Mouse (Mus musculus) lung, adult 2 months (tissue): ENCODE data around the gene Fkbp1a. TPM values are rescaled to one million over a fixed set of nuclear protein-coding genes. Genes with fewer than 3 reads are reported as not detected.

Source experiments
- DNase-seq: peaks from one replicate; pipeline ENCODE4 v3.0.0; 2022
- H3K4me1 ChIP-seq: fragments of 200-500 bp; 2 replicates; pipeline ENCODE4 v1.6.1; 2011; ENCODE audit warnings: low read length; ENCODE audit not compliant: control insufficient read depth, insufficient read depth
- H3K4me3 ChIP-seq: fragments of 200-500 bp; replicated peaks from 2 replicates; pipeline ENCODE3; 2011; ENCODE audit warnings: low read depth, mild to moderate bottlenecking, control low read depth, low read length; ENCODE audit errors: extremely low read depth
- CTCF ChIP-seq: fragments of 200-500 bp; IDR thresholded peaks from 2 replicates; pipeline ENCODE4 v1.5.1; 2011; ENCODE audit warnings: mild to moderate bottlenecking, low read length, control low read depth; ENCODE audit not compliant: insufficient read depth
- POLR2A ChIP-seq: fragments of 200-500 bp; IDR thresholded peaks from 2 replicates; pipeline ENCODE4 v1.6.1; 2011; ENCODE audit warnings: low read depth, mild to moderate bottlenecking, control low read depth, low read length, borderline replicate concordance; ENCODE audit errors: extremely low read depth
- WGBS: fragments of 180-500 bp; shearing (Covaris S2); methylation state at CpG from one replicate; pipeline ENCODE4 v1.1.7; 2018; 5-methylcytosine and 5-hydroxymethylcytosine counted together
- polyA plus RNA-seq: library from polyadenylated mRNA; depleted of rRNA; stranded (reverse); fragments of >200 nt; gene quantifications from 2 replicates; pipeline ENCODE4 v1.2.3, GENCODE M21; 2012; rRNA removed

Fkbp1a gene
- polyA plus RNA-seq, 1 experiment: 214 TPM

GRCm38 (mm10) chr2:151598068-151598467, 55.8 kb downstream of the Fkbp1a start:
- Histone ChIP-seq H3K4me3 (no peak overlapping the region), H3K4me1 (no peaks in the 10 kb centered on the region)
- no peak for TF ChIP-seq POLR2A
- TF ChIP-seq CTCF: no peak
- WGBS: 61% methylated on average over 2 of the region's 2 CpGs
- DNase-seq: no peak

DNA sequence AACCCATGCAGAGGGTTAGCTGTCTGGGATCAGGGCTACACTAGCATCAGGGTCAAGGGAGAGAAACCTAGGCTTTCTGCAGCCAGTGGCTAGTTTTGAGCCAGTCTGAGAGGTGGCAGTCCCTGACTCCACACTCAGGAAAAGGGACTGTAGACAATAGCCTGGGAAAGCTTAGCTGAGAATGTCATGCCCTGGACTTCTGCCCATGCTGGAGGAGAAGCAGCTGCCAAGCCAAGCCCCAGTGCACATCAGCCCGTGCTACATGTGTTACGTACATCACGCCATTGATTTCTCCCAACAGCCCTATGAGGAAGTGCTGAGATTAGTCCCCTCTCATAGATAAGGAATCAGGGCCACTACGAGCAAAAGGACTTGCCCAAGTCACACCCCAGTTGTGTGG, 59.8 kb downstream of the Fkbp1a start:
- no peak for DNase-seq
- Histone ChIP-seq H3K4me3 (no peak overlapping the region), H3K4me1 (no peaks in the 10 kb centered on the region)
- TF ChIP-seq POLR2A (no peak), CTCF (no peak)
- 28% methylated on average over 4 of the region's 4 CpGs for WGBS

GRCm38 (mm10) chr2:151603630-151604029, 61.3 kb downstream of the Fkbp1a start:
- no peak for TF ChIP-seq CTCF
- TF ChIP-seq POLR2A: no peak
- Histone ChIP-seq H3K4me3 (no peak overlapping the region), H3K4me1 (no peaks in the 10 kb centered on the region)
- 49% methylated on average over 4 of the region's 4 CpGs for WGBS
- no peak for DNase-seq

DNA sequence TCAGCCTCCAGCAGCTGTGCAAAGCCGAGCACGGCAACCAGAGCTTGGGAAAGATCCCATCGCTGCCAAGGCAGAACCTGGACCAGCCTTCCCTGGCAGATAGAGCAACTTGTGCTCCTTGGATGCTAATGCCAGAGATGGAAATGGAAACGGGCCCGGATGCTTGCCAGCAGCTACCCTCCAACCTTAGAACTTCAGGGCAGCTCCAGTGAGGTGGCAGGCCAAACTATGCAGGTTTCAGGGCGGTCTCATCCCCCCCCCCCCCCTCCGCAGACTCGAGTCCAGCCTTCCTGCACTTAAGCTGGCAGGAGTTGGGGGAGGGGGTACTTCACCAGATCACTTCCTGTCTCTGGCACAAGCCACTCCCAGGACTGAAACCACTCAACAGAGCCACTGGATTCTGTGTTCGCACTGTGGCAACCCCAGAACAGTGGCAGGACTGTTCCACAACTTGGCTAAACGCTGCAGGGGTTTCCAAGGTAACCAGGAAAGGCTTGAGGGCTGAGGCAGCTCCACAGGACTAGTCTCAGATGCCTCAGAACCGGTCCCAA, 63.2 kb downstream of the Fkbp1a start:
- H3K4me3 ChIP-seq: no peak overlapping the region
- TF ChIP-seq POLR2A (no peak), CTCF (no peak)
- peak; percentile 24 for DNase-seq
- H3K4me1 ChIP-seq: no peaks in the 10 kb centered on the region
- WGBS: 24% methylated on average over 11 of the region's 11 CpGs

- WGBS: 63% methylated on average over 1 of the region's 1 CpGs
Observed at GRCm38 (mm10) chr2:151608435-151608834, 66.2 kb downstream of the Fkbp1a start.

GRCm38 (mm10) chr2:151609974-151610373, 67.7 kb downstream of the Fkbp1a start:
- 30% methylated on average over 3 of the region's 3 CpGs for WGBS
- H3K4me3 ChIP-seq: no peak overlapping the region
- H3K4me1 ChIP-seq: no peaks in the 10 kb centered on the region
- DNase-seq: no peak
- TF ChIP-seq POLR2A (no peak), CTCF (no peak)

More at GRCm38 (mm10) chr2:151608435-151608834, 66.2 kb downstream of the Fkbp1a start:
- Histone ChIP-seq H3K4me1 (no peaks in the 10 kb centered on the region), H3K4me3 (no peak overlapping the region)
- TF ChIP-seq CTCF (no peak), POLR2A (no peak)
- DNase-seq: no peak

Other genes with a start within 250 kb of the Fkbp1a start
- not detected in 2 replicates for gene 4921509C19Rik, start 66.3 kb upstream of the Fkbp1a start, polyA plus RNA-seq
- 44.9 and 68.9 TPM in 2 replicates for gene Nsfl1c, start 48.3 kb upstream of the Fkbp1a start, polyA plus RNA-seq
- 4.0 and 10.6 TPM in 2 replicates for gene Sdcbp2, start 30.1 kb downstream of the Fkbp1a start, polyA plus RNA-seq
- gene Snph, start 90.1 kb downstream of the Fkbp1a start, polyA plus RNA-seq: 0.64 and 1.1 TPM in 2 replicates
- not detected in 2 replicates for gene Rad21l, start 126.0 kb downstream of the Fkbp1a start, polyA plus RNA-seq
- 0.29 and 0.32 TPM in 2 replicates for gene Tmem74b, start 159.5 kb downstream of the Fkbp1a start, polyA plus RNA-seq
- gene Psmf1, start 201.7 kb downstream of the Fkbp1a start, polyA plus RNA-seq: 31.0 and 41.1 TPM in 2 replicates